Mouse (Mus musculus): ENCODE results near the gene Ap1s2. TPM values are rescaled to one million over a fixed set of nuclear protein-coding genes. Genes with fewer than 3 reads are reported as not detected.

Ap1s2 gene
- total and polyA plus RNA-seq, 3 experiments, result 9.3 to 10.1 TPM; not detected in 1

DNA sequence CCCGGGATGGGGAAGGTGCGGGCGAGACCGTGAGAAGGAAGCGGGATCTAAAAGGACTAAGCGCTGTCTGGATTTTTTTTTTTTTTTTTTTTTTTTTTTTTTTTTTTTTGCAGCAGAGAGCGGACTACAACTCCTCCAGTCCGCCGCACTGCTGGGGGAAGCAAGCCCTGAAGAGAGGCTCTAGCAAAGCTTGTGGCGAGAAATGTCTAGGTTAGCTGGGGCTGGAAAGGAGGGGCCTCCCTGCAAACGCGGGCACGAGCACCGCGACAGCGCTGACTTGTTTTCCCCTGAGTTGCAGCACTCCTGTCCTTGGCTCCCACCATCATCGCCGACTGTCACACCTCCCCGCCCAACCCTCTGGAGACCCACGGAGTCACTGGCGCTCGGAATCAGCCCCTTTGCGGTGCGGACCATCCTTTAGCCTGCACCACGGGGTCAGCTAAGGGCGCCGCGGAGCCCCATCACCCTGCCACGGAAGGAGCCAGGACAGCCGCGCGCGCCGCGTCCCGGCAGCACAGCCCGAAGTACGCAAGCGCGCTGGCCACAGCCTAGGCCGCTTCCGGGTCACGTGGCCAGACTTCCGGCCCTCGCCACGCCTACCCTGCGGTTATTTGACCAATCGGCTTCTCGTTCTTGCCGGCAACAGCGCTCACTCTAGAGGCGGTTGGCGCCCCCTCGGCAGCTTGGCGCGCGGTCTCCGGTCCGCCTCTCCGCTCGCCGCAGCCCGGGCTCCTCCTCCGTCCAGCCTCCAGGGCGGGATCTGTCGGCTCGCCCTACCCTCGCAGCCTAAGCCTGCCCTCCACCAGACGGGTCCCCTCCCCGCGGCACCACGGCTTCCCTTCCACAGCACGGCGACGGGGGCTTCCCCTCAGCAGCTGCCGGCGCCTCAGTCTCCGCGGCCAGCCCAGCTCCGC is at the start of gene Ap1s2 (continued):
- TF ChIP-seq KAT2A (conservative IDR thresholded peaks at IDR 0.05; ENCODE audit: low read depth, low read length) (no peak; the same call in 1 of the 2 replicates), BHLHE40 (IDR thresholded peaks at IDR 0.05; ENCODE audit: borderline replicate concordance, low read depth, low read length) (no peak), CHD2 (IDR thresholded peaks at IDR 0.05; ENCODE audit: low read length) (no peak), RCOR1 (IDR thresholded peaks at IDR 0.05; ENCODE audit: low read depth, low read length) (no peak), SIN3A (IDR thresholded peaks at IDR 0.05; ENCODE audit: low read length) (peak; percentile 55)

DNA sequence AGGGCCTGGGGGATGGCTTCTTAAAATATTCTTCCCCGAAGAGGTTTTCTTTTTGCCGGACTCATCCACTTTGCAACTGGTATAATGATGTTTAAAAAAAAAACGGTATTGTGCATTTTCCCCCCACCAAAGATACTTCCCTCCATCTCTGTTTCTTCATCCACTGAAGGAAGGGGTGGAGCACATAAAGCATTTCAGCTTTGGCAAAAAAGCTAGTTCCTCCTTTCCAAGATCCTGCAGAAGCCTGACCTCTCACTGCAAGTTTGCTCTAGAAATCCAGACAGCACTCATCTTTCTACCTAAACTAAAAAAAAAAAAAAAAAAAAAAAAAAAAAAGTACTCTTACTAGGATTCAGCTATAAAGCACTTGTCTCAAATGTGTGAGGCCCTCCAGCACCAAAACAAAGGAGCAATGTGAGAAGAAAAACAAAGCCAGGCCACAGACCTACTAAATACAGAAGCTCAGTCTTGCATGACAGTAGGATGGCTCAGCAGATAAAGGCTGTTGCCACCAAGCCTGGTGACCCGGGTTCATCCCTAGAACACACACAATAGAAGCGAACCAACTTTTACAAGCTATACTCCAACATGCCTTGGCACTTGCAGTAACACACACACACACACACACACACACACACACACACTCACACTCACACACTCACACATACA is 41.0 kb upstream of the Ap1s2 start:
- peaks cover 0 to 2% of the 10 kb centered on the region in 2 experiments; a peak in 1 of 4 replicates for H3K36me3 ChIP-seq (ENCODE audit: control insufficient read depth in 1 of 2, insufficient read depth in 2 of 2, low read length in 2 of 2)
- peak; percentile 40 for DNase-seq (ENCODE audit: low read depth, low spot score)
- no peaks in the 10 kb centered on the region for H3K79me2 ChIP-seq (ENCODE audit: control insufficient read depth, insufficient read depth, low read length, poor library complexity)
- H3K4me3 ChIP-seq (ENCODE audit: control insufficient read depth in 1 of 2, insufficient read depth in 1 of 2, low read depth in 2 of 2, low read length in 2 of 2), result no peak overlapping the region
- TF ChIP-seq ZNF384 (IDR thresholded peaks at IDR 0.05; ENCODE audit: low read depth, low read length) (peak; percentile 40; the same call in 1 of the 2 replicates), GATA1 (IDR thresholded peaks at IDR 0.05; ENCODE audit: low read depth, low read length) (no peak), TBP (IDR thresholded peaks at IDR 0.05; ENCODE audit: low read depth, low read length) (no peak)
- peaks cover 0 to 1% of the 10 kb centered on the region in 2 experiments; a peak in 1 of 4 replicates for H3K27me3 ChIP-seq (ENCODE audit: control insufficient read depth in 1 of 2, insufficient read depth in 2 of 2, low read length in 2 of 2)
- H3K4me1 ChIP-seq (ENCODE audit: control insufficient read depth in 1 of 2, insufficient read depth in 2 of 2, low read length in 2 of 2), result peaks cover 0 to 2% of the 10 kb centered on the region in 2 experiments; a peak in 1 of 4 replicates
- H3K27ac ChIP-seq (ENCODE audit: control insufficient read depth, low read depth, low read length), result no peak overlapping the region
- no peak overlapping the region for H3K9ac ChIP-seq (ENCODE audit: control insufficient read depth, low read depth, low read length, poor library complexity, severe bottlenecking)
- no peaks in the 10 kb centered on the region for H3K9me3 ChIP-seq (replicated peaks; ENCODE audit: insufficient read depth, low read length)

DNA sequence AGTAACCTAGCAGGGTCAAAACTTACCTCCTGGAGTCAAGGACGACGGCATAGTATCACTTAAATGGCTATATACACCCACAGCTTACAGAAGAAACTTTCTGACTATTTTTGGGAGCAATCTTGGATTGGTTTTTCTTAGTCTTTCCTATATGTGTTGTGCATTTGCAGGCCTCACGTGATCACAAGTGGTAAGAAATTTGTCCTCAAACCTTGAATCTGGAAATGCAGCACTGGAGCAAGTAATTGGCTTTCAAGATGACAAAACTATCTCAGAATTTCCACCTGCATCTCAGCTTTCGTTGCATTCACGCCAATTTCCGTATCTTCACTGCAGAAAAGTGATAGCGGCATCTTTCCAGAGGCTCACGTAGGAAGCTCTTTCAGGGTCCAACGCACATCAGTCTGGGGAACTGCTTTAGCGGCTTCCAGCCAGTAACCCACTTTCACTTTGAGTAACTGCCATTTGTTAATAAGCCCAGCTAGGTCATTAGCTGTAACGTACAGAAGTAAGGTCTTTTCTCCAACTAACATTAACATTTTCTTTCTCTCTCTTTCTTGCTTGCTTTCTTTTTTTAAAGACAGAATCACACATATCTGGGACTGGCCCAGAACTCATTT is 40.0 kb upstream of the Ap1s2 start:
- no peak overlapping the region for H3K9ac ChIP-seq (ENCODE audit: control insufficient read depth, low read depth, low read length, poor library complexity, severe bottlenecking)
- no peaks in the 10 kb centered on the region for H3K9me3 ChIP-seq (replicated peaks; ENCODE audit: insufficient read depth, low read length)
- peaks cover 0 to 2% of the 10 kb centered on the region in 2 experiments; a peak in 1 of 4 replicates for H3K36me3 ChIP-seq (ENCODE audit: control insufficient read depth in 1 of 2, insufficient read depth in 2 of 2, low read length in 2 of 2)
- peaks cover 0 to 1% of the 10 kb centered on the region in 2 experiments; a peak in 1 of 4 replicates for H3K27me3 ChIP-seq (ENCODE audit: control insufficient read depth in 1 of 2, insufficient read depth in 2 of 2, low read length in 2 of 2)
- peak overlapping the region; percentile 32 to 44 for H3K4me3 ChIP-seq (ENCODE audit: control insufficient read depth in 1 of 2, insufficient read depth in 1 of 2, low read depth in 2 of 2, low read length in 2 of 2)
- DNase-seq (ENCODE audit: low read depth, low spot score), result peak; percentile 33
- no peak overlapping the region for H3K27ac ChIP-seq (ENCODE audit: control insufficient read depth, low read depth, low read length)
- no peaks in the 10 kb centered on the region for H3K79me2 ChIP-seq (ENCODE audit: control insufficient read depth, insufficient read depth, low read length, poor library complexity)
- peaks cover 0 to 2% of the 10 kb centered on the region in 2 experiments; a peak in 1 of 4 replicates for H3K4me1 ChIP-seq (ENCODE audit: control insufficient read depth in 1 of 2, insufficient read depth in 2 of 2, low read length in 2 of 2)
- TF ChIP-seq RCOR1 (IDR thresholded peaks at IDR 0.05; ENCODE audit: low read depth, low read length) (no peak), BHLHE40 (IDR thresholded peaks at IDR 0.05; ENCODE audit: borderline replicate concordance, low read depth, low read length) (peak; percentile 5; the same call in 1 of the 2 replicates), USF1 (IDR thresholded peaks at IDR 0.05; ENCODE audit: low read depth, low read length) (peak; percentile 55; the same call in 1 of the 2 replicates)

Measured in MEL (cell line).